Mouse (Mus musculus): Measurements from ENCODE around the gene Tlx3.

- no peak for TF ChIP-seq EP300 (IDR thresholded peaks at IDR 0.05; ENCODE audit: insufficient read depth, low read depth, low read length)
- no peak for TF ChIP-seq POLR2A (IDR thresholded peaks at IDR 0.05; ENCODE audit: insufficient read depth, low read depth, low read length)
These were observed 1.1 kb downstream of the Tlx3 start for GRCm38 (mm10) chr11:33202296-33202695.

Measured in heart, adult 2 months (tissue).